Mouse (Mus musculus): Measurements from ENCODE around the gene Tcap. TPM values are rescaled to one million over a fixed set of nuclear protein-coding genes. Genes with fewer than 3 reads are reported as not detected.

The Tcap gene
- polyA plus RNA-seq, 1 experiment from 2014 or later, result 0.23 TPM

DNA sequence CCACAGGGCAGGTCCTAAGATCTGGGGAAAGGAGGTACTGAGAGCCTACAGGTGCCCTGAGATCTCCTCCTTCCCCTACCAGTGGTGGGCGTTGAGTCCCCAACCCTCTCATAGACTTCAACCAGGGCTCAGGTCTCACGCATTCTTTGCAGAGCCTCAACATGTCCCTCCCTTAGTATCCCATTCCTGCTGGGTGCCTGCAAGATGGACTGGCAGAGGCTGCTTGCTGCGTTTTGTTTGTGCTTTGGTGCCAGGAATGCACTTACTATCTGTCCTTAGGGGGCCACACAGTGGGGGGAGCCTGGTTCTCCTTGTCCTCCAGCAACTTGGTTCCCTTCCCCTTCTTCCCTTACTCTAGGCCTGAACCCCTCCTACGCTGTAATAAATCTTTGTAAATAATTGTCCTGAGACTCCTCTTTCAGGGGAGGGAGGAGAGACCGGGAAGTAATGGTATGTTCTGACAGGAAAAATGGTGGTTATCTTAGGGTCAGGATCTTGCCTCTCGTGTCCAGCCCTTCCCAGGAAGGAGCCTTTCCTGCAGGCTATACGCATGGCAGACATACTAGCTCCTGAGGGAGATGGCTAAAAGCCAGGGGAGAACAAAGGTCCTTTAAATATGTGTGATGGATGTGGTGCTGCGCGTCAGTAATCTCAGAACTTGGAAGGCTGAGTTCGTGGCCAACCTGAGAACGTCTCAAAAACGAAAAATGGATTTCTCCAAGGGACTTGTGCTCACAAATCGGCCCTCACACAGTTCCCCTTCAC is 26.0 kb upstream of the Tcap start:
- ATAC-seq (ENCODE audit: insufficient read depth, low FRiP score, low read depth), result no peak
- peak overlapping the region; percentile 94 for H3K27ac ChIP-seq
- H3K27me3 ChIP-seq (replicated peaks), result 0 out of 2 replicates have a peak, but pooled peaks cover 1% of the 10 kb centered on the region
- WGBS, result 7% methylated on average over 13 of the region's 13 CpGs
- H3K4me1 ChIP-seq, result peaks cover 55% of the 10 kb centered on the region
- H3K4me3 ChIP-seq (replicated peaks), result peak overlapping the region; percentile 82
- no peaks in the 10 kb centered on the region for H3K36me3 ChIP-seq
- H3K9me3 ChIP-seq, result no peaks in the 10 kb centered on the region
- H3K9ac ChIP-seq, result no peak overlapping the region; the same call in 1 of the 2 replicates
- H3K4me2 ChIP-seq, result peak overlapping the region; percentile 80

DNA sequence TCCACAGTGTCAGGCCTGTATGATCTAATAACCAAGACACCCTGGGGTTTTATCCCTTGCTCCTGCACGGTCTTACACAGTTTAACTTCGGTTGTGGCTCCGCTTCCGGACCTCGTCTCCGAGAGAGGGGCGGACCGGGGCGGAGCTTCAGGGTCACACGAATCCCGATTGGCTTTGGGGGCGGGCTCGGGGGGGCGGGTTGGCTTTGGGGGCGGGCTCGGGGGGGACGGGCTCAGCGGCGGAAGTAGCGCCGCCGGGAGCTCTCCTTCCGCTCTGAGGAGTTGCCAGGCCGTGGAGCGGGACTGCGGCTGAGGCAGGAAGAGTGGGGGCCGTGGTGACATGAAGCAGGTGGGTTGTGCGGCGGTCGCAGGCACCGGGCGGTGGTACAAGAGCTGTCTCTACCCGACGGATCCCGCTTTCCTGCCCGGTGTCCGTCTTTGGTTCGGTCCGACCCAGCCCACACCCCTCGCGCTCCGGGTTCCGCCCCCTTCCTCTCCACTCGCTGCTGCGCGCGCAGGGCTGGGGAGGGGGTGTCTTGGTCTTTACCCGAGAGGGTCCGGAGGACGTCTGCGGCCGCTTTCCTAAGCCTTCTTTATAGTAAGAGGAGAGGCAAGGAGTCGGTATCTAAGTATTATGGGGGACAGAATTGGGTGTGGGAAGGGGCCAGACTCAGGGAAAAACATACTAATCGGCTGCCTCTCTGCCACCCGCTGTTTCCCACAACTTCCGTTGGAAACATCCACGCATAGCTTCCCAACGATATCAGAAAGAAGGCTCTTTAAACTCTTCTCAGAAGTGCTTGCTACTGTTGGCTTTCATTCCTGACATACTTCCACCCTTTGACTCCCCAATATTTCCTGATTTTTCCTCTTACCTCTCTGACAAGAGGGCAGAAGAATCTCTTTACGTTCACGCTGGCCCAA is 25.2 kb upstream of the Tcap start, which contains the start of gene Stard3:
Stard3 (plus strand) TSS at position 208 of the 923 bp plus-strand sequence.
- H3K4me1 ChIP-seq, result peaks cover 55% of the 10 kb centered on the region
- H3K36me3 ChIP-seq, result no peaks in the 10 kb centered on the region
- WGBS, result under 1% methylated on average over 60 of the region's 60 CpGs
- peak within 1 kb of the TSS; percentile 82 for H3K9ac ChIP-seq
- H3K4me2 ChIP-seq, result peak within 1 kb of the TSS; percentile 80
- H3K27me3 ChIP-seq (replicated peaks), result no peaks in the 10 kb centered on the region
- peak within 1 kb of the TSS; percentile 94 for H3K27ac ChIP-seq
- peak within 1 kb of the TSS; percentile 82 for H3K4me3 ChIP-seq (replicated peaks)
- ATAC-seq (ENCODE audit: insufficient read depth, low FRiP score, low read depth), result peak; percentile 76
- no peaks in the 10 kb centered on the region for H3K9me3 ChIP-seq

GRCm38 (mm10) chr11:98360866-98361521 is 22.6 kb upstream of the Tcap start:
- Histone ChIP-seq H3K4me2 (peak overlapping the region; percentile 21; the same call in 1 of the 2 replicates), H3K36me3 (no peaks in the 10 kb centered on the region), H3K9me3 (no peaks in the 10 kb centered on the region), H3K27ac (peak overlapping the region; percentile 44; the same call in 1 of the 2 replicates), H3K4me3 (replicated peaks) (no peak overlapping the region), H3K9ac (no peak overlapping the region), H3K27me3 (replicated peaks) (no peaks in the 10 kb centered on the region), H3K4me1 (peaks cover 50% of the 10 kb centered on the region)
- ATAC-seq (ENCODE audit: insufficient read depth, low FRiP score, low read depth), result no peak
- 67% methylated on average over 9 of the region's 9 CpGs for WGBS

GRCm38 (mm10) chr11:98363817-98364216 is 19.8 kb upstream of the Tcap start:
- Histone ChIP-seq H3K36me3 (no peaks in the 10 kb centered on the region), H3K4me3 (replicated peaks) (no peak overlapping the region), H3K9ac (no peak overlapping the region), H3K27ac (no peak overlapping the region), H3K27me3 (replicated peaks) (no peaks in the 10 kb centered on the region), H3K9me3 (no peaks in the 10 kb centered on the region), H3K4me2 (no peak overlapping the region), H3K4me1 (peaks cover 31% of the 10 kb centered on the region)
- 64% methylated on average over 5 of the region's 5 CpGs for WGBS
- ATAC-seq (ENCODE audit: insufficient read depth, low FRiP score, low read depth), result no peak

- H3K27ac ChIP-seq, result no peak overlapping the region
- WGBS, result 76% methylated on average over 5 of the region's 5 CpGs
- ATAC-seq (ENCODE audit: insufficient read depth, low FRiP score, low read depth), result no peak
- H3K4me3 ChIP-seq (replicated peaks), result no peak overlapping the region
- H3K9me3 ChIP-seq, result no peaks in the 10 kb centered on the region
- no peak overlapping the region for H3K4me2 ChIP-seq
- no peak overlapping the region for H3K9ac ChIP-seq
- no peaks in the 10 kb centered on the region for H3K27me3 ChIP-seq (replicated peaks)
- peaks cover 25% of the 10 kb centered on the region for H3K4me1 ChIP-seq
- no peaks in the 10 kb centered on the region for H3K36me3 ChIP-seq
These were observed 19.2 kb upstream of the Tcap start for GRCm38 (mm10) chr11:98364410-98364809.

DNA sequence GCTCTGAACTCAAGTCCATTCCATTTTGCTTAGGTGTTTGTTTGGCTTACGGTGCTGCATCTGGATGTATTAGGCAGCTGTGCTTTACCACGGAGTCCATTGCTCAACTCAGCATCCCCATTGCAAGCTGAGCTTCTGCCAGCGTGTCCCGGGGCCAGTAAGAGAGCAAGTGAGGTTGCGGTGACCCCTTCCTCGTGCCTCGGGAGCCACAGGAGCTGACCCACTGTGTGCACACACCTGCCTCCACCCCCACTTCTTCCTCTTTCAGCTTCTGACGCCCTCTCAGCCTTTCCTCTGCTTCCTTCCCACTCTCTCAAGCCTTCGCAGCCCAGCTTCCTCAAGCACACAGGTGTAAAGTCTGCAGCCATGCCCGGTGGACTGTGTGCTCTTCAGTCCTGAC is 17.3 kb upstream of the Tcap start:
- WGBS, result 60% methylated on average over 10 of the region's 10 CpGs

DNA sequence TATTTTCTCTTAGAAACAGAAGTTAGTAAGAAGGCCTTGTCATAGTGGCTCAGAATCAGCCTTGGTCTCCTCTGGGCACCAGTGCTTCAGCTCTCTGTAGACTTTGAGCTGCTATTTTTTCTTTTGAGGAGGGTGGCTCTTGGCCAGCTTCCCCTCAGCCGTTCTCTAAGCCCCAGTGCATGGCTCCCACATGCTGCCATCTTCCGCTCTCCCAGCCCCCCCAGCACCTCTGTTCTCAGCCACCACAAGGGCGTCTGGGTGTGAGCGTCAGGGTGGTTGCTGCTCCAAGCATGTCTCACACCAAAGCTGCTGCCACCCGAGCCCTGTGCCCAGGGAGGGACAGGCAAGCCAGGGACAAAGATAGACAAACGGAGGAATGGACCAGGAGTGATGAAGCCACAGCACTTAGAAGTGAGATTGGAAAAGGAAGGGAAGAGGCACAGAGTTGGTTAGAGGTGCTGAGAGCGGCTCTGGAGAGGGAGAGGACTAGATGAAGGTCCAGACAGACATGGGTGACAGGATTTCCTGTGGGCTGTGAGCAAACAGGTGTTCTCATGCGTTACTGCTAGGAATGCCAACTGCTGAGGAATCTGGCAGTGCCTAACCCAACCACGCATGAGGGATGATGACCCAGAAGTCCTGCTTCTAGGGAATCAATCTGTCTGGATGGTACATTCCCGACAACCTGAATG is 16.3 kb upstream of the Tcap start:
- Histone ChIP-seq H3K27me3 (replicated peaks) (no peaks in the 10 kb centered on the region), H3K4me1 (peaks cover 9% of the 10 kb centered on the region; the same call in 1 of the 2 replicates), H3K4me3 (replicated peaks) (no peak overlapping the region), H3K4me2 (no peak overlapping the region), H3K9ac (no peak overlapping the region), H3K9me3 (no peaks in the 10 kb centered on the region), H3K36me3 (no peaks in the 10 kb centered on the region), H3K27ac (no peak overlapping the region)
- ATAC-seq (ENCODE audit: insufficient read depth, low FRiP score, low read depth), result no peak
- WGBS, result 78% methylated on average over 10 of the region's 10 CpGs

More for the DNA sequence above, 17.3 kb upstream of the Tcap start:
- no peak overlapping the region for H3K4me3 ChIP-seq (replicated peaks)
- no peak overlapping the region for H3K27ac ChIP-seq
- no peak for ATAC-seq (ENCODE audit: insufficient read depth, low FRiP score, low read depth)
- no peaks in the 10 kb centered on the region for H3K36me3 ChIP-seq
- peaks cover 6% of the 10 kb centered on the region; the same call in 1 of the 2 replicates for H3K4me1 ChIP-seq
- H3K4me2 ChIP-seq, result no peak overlapping the region
- H3K9me3 ChIP-seq, result no peaks in the 10 kb centered on the region
- H3K27me3 ChIP-seq (replicated peaks), result no peaks in the 10 kb centered on the region
- no peak overlapping the region for H3K9ac ChIP-seq

DNA sequence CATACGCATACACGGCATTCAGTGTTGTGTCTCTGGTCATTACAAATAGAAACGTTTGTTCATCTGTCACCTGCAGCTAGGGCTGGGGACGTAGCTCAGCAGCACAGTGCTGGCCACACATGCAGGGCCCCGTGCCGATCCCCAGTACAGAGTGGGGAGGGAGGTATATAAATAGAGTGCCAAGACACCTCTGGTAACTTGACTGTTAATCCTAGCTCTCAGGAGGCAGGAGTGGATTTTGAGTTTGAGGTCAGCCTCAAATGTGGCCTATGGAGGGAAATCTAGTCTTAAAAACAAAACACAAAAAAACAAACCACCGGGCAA is 15.8 kb upstream of the Tcap start:
- no peak overlapping the region for H3K9ac ChIP-seq
- no peak overlapping the region for H3K4me3 ChIP-seq (replicated peaks)
- H3K9me3 ChIP-seq, result no peaks in the 10 kb centered on the region
- ATAC-seq (ENCODE audit: insufficient read depth, low FRiP score, low read depth), result no peak
- peaks cover 10% of the 10 kb centered on the region; the same call in 1 of the 2 replicates for H3K4me1 ChIP-seq
- no peak overlapping the region for H3K27ac ChIP-seq
- 79% methylated on average over 7 of the region's 7 CpGs for WGBS
- H3K4me2 ChIP-seq, result no peak overlapping the region
- no peaks in the 10 kb centered on the region for H3K27me3 ChIP-seq (replicated peaks)
- H3K36me3 ChIP-seq, result no peaks in the 10 kb centered on the region

GRCm38 (mm10) chr11:98369337-98369736 is 14.3 kb upstream of the Tcap start:
- ATAC-seq (ENCODE audit: insufficient read depth, low FRiP score, low read depth), result no peak
- Histone ChIP-seq H3K4me2 (no peak overlapping the region), H3K4me3 (replicated peaks) (no peak overlapping the region), H3K36me3 (0 out of 2 replicates have a peak, but pooled peaks cover 5% of the 10 kb centered on the region), H3K4me1 (0 out of 2 replicates have a peak, but pooled peaks cover 6% of the 10 kb centered on the region), H3K9me3 (no peaks in the 10 kb centered on the region), H3K9ac (no peak overlapping the region), H3K27me3 (replicated peaks) (no peaks in the 10 kb centered on the region), H3K27ac (no peak overlapping the region)
- 86% methylated on average over 6 of the region's 6 CpGs for WGBS

GRCm38 (mm10) chr11:98370588-98370987 is 13.0 kb upstream of the Tcap start:
- ATAC-seq (ENCODE audit: insufficient read depth, low FRiP score, low read depth), result no peak
- WGBS, result 79% methylated on average over 2 of the region's 2 CpGs

More at GRCm38 (mm10) chr11:98370588-98370987, 13.0 kb upstream of the Tcap start:
- Histone ChIP-seq H3K27me3 (replicated peaks) (no peaks in the 10 kb centered on the region), H3K4me1 (0 out of 2 replicates have a peak, but pooled peaks cover 6% of the 10 kb centered on the region), H3K4me2 (no peak overlapping the region), H3K36me3 (peaks cover 17% of the 10 kb centered on the region; the same call in 1 of the 2 replicates), H3K9me3 (no peaks in the 10 kb centered on the region), H3K9ac (no peak overlapping the region), H3K27ac (no peak overlapping the region), H3K4me3 (replicated peaks) (no peak overlapping the region)
